Mouse (Mus musculus): ENCODE data around the gene Nckipsd. TPM values are rescaled to one million over a fixed set of nuclear protein-coding genes. Genes with fewer than 3 reads are reported as not detected.

Nckipsd gene
- polyA plus RNA-seq, 1 experiment from 2014 or later, result 14.4 TPM

GRCm38 (mm10) chr9:108842989-108843388 is 34.8 kb downstream of the Nckipsd start:
- no peak for ATAC-seq (ENCODE audit: insufficient read depth)
- DNase-seq, result peak; percentile 55
- H3K9me3 ChIP-seq (ENCODE audit: low read depth, low read length), result no peaks in the 10 kb centered on the region
- 10% methylated on average over 14 of the region's 14 CpGs for WGBS
- no peak overlapping the region for H3K9ac ChIP-seq
- H3K4me1 ChIP-seq (ENCODE audit: insufficient read depth), result no peaks in the 10 kb centered on the region
- H3K27me3 ChIP-seq (ENCODE audit: insufficient read depth, low read length), result 0 out of 2 replicates have a peak, but pooled peaks cover 16% of the 10 kb centered on the region
- H3K27ac ChIP-seq (ENCODE audit: low read depth), result no peak overlapping the region
- TF ChIP-seq CTCF (IDR thresholded peaks at IDR 0.05; ENCODE audit: low read depth), result peak; percentile 40
- no peak overlapping the region for H3K4me3 ChIP-seq (ENCODE audit: low read depth, low read length)
- peak overlapping the region; percentile 38; the same call in 1 of the 2 replicates for H3K4me2 ChIP-seq
- no peaks in the 10 kb centered on the region for H3K36me3 ChIP-seq (ENCODE audit: insufficient read depth)

DNA sequence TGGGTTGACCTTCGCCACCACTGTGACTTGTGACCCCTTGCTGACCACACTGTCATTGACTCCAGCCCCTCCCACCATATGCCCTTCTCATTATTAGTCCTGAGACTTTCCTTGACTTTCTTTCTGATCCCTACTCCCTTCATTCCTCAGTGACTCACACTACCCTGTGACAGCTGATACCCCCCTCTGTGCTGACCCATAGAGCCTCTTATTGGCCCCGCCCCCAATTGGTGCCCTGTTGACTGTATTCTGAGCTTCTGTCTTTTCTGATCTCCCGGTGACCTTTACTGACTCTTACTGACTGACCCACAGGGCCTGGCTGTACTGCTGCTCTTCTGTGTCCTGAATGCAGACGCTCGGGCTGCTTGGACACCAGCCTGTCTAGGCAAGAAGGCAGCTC is 37.2 kb downstream of the Nckipsd start:
- Histone ChIP-seq H3K27me3 (ENCODE audit: insufficient read depth, low read length) (0 out of 2 replicates have a peak, but pooled peaks cover 16% of the 10 kb centered on the region), H3K4me1 (ENCODE audit: insufficient read depth) (no peaks in the 10 kb centered on the region), H3K4me2 (no peak overlapping the region)

DNA sequence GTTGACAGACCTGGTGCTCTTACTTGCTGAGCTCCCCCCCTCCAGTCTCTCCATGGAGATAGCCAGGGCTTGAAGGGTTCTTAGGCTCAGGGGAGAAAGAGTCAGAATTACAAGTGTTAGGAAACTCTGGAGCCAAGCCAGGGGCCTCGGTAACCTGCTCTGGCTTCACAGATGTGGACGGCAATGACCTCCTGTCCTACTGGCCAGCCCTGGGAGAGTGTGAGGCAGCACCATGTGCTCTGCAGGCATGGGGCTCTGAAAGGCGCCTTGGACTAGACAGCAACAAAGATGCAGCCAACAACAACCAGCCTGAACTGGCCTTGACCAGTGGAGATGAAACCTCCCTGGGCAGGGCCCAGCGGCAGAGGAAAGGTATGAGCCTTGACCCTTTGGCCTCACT is 39.2 kb downstream of the Nckipsd start:
- H3K27ac ChIP-seq (ENCODE audit: low read depth), result no peak overlapping the region
- DNase-seq, result no peak
- WGBS, result 76% methylated on average over 4 of the region's 4 CpGs
- H3K4me3 ChIP-seq (ENCODE audit: low read depth, low read length), result no peak overlapping the region
- 0 out of 2 replicates have a peak, but pooled peaks cover 14% of the 10 kb centered on the region for H3K27me3 ChIP-seq (ENCODE audit: insufficient read depth, low read length)
- TF ChIP-seq CTCF (IDR thresholded peaks at IDR 0.05; ENCODE audit: low read depth), result no peak
- H3K9ac ChIP-seq, result no peak overlapping the region
- H3K4me2 ChIP-seq, result no peak overlapping the region
- H3K36me3 ChIP-seq (ENCODE audit: insufficient read depth), result no peaks in the 10 kb centered on the region
- no peaks in the 10 kb centered on the region for H3K4me1 ChIP-seq (ENCODE audit: insufficient read depth)
- no peak for ATAC-seq (ENCODE audit: insufficient read depth)
- no peaks in the 10 kb centered on the region for H3K9me3 ChIP-seq (ENCODE audit: low read depth, low read length)

More for the DNA sequence above, 37.2 kb downstream of the Nckipsd start:
- H3K4me3 ChIP-seq (ENCODE audit: low read depth, low read length), result no peak overlapping the region
- no peaks in the 10 kb centered on the region for H3K9me3 ChIP-seq (ENCODE audit: low read depth, low read length)
- no peak for ATAC-seq (ENCODE audit: insufficient read depth)
- TF ChIP-seq CTCF (IDR thresholded peaks at IDR 0.05; ENCODE audit: low read depth), result no peak
- WGBS, result 72% methylated on average over 5 of the region's 5 CpGs
- no peak overlapping the region for H3K9ac ChIP-seq
- no peak overlapping the region for H3K27ac ChIP-seq (ENCODE audit: low read depth)
- no peak for DNase-seq
- no peaks in the 10 kb centered on the region for H3K36me3 ChIP-seq (ENCODE audit: insufficient read depth)

- no peaks in the 10 kb centered on the region for H3K9me3 ChIP-seq (ENCODE audit: low read depth, low read length)
- H3K36me3 ChIP-seq (ENCODE audit: insufficient read depth), result no peaks in the 10 kb centered on the region
- no peak overlapping the region for H3K4me2 ChIP-seq
- 0 out of 2 replicates have a peak, but pooled peaks cover 6% of the 10 kb centered on the region for H3K27me3 ChIP-seq (ENCODE audit: insufficient read depth, low read length)
- ATAC-seq (ENCODE audit: insufficient read depth), result no peak
- no peak for DNase-seq
- 58% methylated on average over 17 of the region's 17 CpGs for WGBS
- no peak for TF ChIP-seq CTCF (IDR thresholded peaks at IDR 0.05; ENCODE audit: low read depth)
- no peak overlapping the region for H3K27ac ChIP-seq (ENCODE audit: low read depth)
- H3K9ac ChIP-seq, result no peak overlapping the region
- no peak overlapping the region for H3K4me3 ChIP-seq (ENCODE audit: low read depth, low read length)
- no peaks in the 10 kb centered on the region; the same call in 1 of the 2 replicates for H3K4me1 ChIP-seq (ENCODE audit: insufficient read depth)
Observed at GRCm38 (mm10) chr9:108848419-108848818, 40.3 kb downstream of the Nckipsd start.

DNA sequence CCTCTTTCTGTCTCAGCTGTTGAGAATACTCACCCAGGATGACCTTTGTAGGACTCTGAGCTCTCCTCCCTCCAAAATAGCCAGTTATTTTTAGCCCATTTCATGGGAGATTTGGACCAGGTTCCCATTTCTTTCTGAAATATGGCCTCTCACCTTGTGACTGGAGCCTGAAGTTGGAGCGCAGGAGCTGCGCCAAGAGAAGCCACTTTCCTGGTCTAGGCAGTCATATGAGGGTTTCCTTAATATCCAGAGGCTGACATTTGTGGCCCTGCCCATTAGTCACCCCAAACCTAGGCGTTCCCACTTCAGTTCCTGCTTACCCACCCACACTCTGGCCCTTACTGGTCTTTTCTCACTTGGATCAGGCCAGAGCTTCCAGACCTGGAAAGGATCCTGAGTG is 44.8 kb downstream of the Nckipsd start, which contains the start of gene Slc26a6:
TSS of gene Slc26a6 (plus strand) at position 308 of the 400 bp plus-strand sequence.
- 81% methylated on average over 3 of the region's 3 CpGs for WGBS
- ATAC-seq (ENCODE audit: insufficient read depth), result no peak
- Histone ChIP-seq H3K4me3 (ENCODE audit: low read depth, low read length) (peak within 1 kb of the TSS; percentile 71), H3K36me3 (ENCODE audit: insufficient read depth) (peaks cover 9% of the 10 kb centered on the region; the same call in 1 of the 2 replicates), H3K4me1 (ENCODE audit: insufficient read depth) (peaks cover 7% of the 10 kb centered on the region; the same call in 1 of the 2 replicates), H3K9me3 (ENCODE audit: low read depth, low read length) (no peaks in the 10 kb centered on the region), H3K9ac (peak within 1 kb of the TSS; percentile 66), H3K27me3 (ENCODE audit: insufficient read depth, low read length) (no peaks in the 10 kb centered on the region), H3K27ac (ENCODE audit: low read depth) (peak within 1 kb of the TSS; percentile 94), H3K4me2 (peak within 1 kb of the TSS; percentile 91)
- no peak for DNase-seq
- no peak for TF ChIP-seq CTCF (IDR thresholded peaks at IDR 0.05; ENCODE audit: low read depth)

DNA sequence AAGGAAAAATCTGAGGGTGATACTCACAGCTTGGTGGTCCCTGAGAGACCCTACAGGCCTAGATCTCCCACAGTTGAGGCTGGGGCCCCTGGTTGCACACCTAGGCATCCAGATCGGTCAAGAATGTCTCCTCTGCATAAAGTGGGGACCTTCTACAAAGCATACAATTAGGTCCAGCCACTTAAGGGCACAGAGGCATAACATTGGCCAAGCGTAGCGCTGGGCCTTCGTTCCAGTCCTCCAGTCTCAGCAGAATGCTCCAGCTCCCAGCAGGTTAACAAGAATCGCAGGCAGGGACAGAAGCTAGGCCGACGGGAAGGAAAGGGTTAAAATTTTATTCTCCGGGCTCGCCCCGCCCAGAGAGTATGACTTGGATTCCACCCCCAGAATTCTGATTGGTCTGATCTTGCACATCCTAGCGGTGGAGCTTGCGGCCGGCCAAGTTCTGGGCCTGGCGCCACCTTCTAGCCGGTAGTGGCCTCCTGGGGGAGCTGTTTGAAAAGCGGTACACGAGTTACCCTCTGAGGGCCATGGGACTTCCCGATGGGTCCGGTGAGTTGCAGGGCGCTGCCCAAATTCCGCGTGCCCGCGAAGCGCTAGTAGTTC is 45.6 kb downstream of the Nckipsd start:
- H3K27ac ChIP-seq (ENCODE audit: low read depth), result peak overlapping the region; percentile 94
- DNase-seq (peak; percentile 97), ATAC-seq (ENCODE audit: insufficient read depth) (peak; percentile 92)
- H3K27me3 ChIP-seq (ENCODE audit: insufficient read depth, low read length), result no peaks in the 10 kb centered on the region
- H3K4me1 ChIP-seq (ENCODE audit: insufficient read depth), result peaks cover 7% of the 10 kb centered on the region; the same call in 1 of the 2 replicates
- 2% methylated on average over 25 of the region's 25 CpGs for WGBS
- H3K4me2 ChIP-seq, result peak overlapping the region; percentile 91
- peaks cover 16% of the 10 kb centered on the region; the same call in 1 of the 2 replicates for H3K36me3 ChIP-seq (ENCODE audit: insufficient read depth)
- no peaks in the 10 kb centered on the region for H3K9me3 ChIP-seq (ENCODE audit: low read depth, low read length)
- H3K4me3 ChIP-seq (ENCODE audit: low read depth, low read length), result peak overlapping the region; percentile 71
- peak overlapping the region; percentile 66 for H3K9ac ChIP-seq
- peak; percentile 78 for TF ChIP-seq CTCF (IDR thresholded peaks at IDR 0.05; ENCODE audit: low read depth)

DNA sequence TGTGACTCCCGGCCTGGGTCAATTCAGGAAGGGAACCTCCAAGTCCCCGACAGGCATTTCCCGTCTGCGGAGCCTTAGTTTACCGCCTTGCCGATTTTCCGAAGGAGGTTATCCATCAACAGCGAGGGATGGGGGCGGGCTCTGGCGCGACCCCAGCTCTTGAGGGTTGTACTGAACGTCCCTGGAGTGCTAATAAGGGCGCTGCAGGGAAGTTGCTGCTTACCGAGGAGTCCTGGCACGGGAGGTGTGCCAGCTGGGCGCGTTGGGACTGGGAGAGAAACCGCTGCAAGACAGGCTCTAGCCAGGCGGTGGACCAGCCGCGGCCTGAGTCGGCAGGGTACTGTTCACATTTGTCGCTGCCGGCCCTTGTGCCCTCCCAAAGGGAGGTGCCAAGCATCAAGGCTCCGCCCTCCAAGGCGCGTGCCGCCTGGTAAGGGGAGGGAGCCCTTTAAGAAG is 46.1 kb downstream of the Nckipsd start:
- peak overlapping the region; percentile 94 for H3K27ac ChIP-seq (ENCODE audit: low read depth)
- peaks cover 19% of the 10 kb centered on the region; the same call in 1 of the 2 replicates for H3K36me3 ChIP-seq (ENCODE audit: insufficient read depth)
- peak overlapping the region; percentile 66 for H3K9ac ChIP-seq
- peaks cover 7% of the 10 kb centered on the region; the same call in 1 of the 2 replicates for H3K4me1 ChIP-seq (ENCODE audit: insufficient read depth)
- H3K9me3 ChIP-seq (ENCODE audit: low read depth, low read length), result no peaks in the 10 kb centered on the region
- H3K27me3 ChIP-seq (ENCODE audit: insufficient read depth, low read length), result no peaks in the 10 kb centered on the region
- H3K4me3 ChIP-seq (ENCODE audit: low read depth, low read length), result peak overlapping the region; percentile 71
- DNase-seq (peak; percentile 95), ATAC-seq (ENCODE audit: insufficient read depth) (peak; percentile 89)
- 0% methylated on average over 28 of the region's 28 CpGs for WGBS
- H3K4me2 ChIP-seq, result peak overlapping the region; percentile 91
- TF ChIP-seq CTCF (IDR thresholded peaks at IDR 0.05; ENCODE audit: low read depth), result no peak

Data from lung, embryonic 14.5 days (tissue).